In genomic region chr11:117967249-117968015, GRCm38 (mm10) we compare ENCODE assay signal across 7 mouse cellular contexts. TPM values are rescaled to one million over a fixed set of nuclear protein-coding genes. Genes with fewer than 3 reads are reported as not detected.
DNase-seq lines count a peak whose midpoint lies in the region; ATAC-seq and TF ChIP-seq lines count a peak whose summit lies in the region.

No protein-coding gene starts in this region.

- H3K9me3 ChIP-seq in lung, postnatal 0 days (ENCODE audit: low read length), result no peaks in the 10 kb centered on the region
- H3K9me3 ChIP-seq in midbrain, embryonic 12.5 days, result no peaks in the 10 kb centered on the region

- no peak for DNase-seq in lung, postnatal 0 days (ENCODE audit: low spot score)
- no peak for DNase-seq in lung, postnatal 36 days
- peak; percentile 71 for DNase-seq in cerebellum, adult 9-11 months
- DNase-seq in heart, postnatal 4 days, result peak; percentile 40
- DNase-seq in yolk sac, embryonic 10.5 days (ENCODE audit: low spot score), result no peak
- no peak for DNase-seq in right cerebral cortex, postnatal 36 days (ENCODE audit: low spot score in 2 of 2)

- peak overlapping the region; percentile 97 for H3K9ac ChIP-seq in lung, postnatal 0 days (replicated peaks; ENCODE audit: low read depth)
- H3K9ac ChIP-seq in midbrain, embryonic 12.5 days (replicated peaks), result peak overlapping the region; percentile 81

- ATAC-seq in lung, postnatal 0 days, result no peak
- ATAC-seq in midbrain, embryonic 12.5 days (ENCODE audit: low FRiP score, low read depth), result no peak

- no peaks in the 10 kb centered on the region for H3K27me3 ChIP-seq in lung, postnatal 0 days (replicated peaks; ENCODE audit: insufficient read depth, low read length)
- H3K27me3 ChIP-seq in midbrain, embryonic 12.5 days, result peaks cover 62% of the 10 kb centered on the region

- H3K36me3 ChIP-seq in lung, postnatal 0 days (ENCODE audit: insufficient read depth, low read length), result no peaks in the 10 kb centered on the region
- no peaks in the 10 kb centered on the region for H3K36me3 ChIP-seq in midbrain, embryonic 12.5 days

- no peak; the same call in 1 of the 2 replicates for TF ChIP-seq CTCF in lung, postnatal 0 days (IDR thresholded peaks at IDR 0.05)

- peaks cover 38% of the 10 kb centered on the region; the same call in 1 of the 2 replicates for H3K4me1 ChIP-seq in lung, postnatal 0 days (ENCODE audit: insufficient read depth, low read depth, low read length)
- H3K4me1 ChIP-seq in midbrain, embryonic 12.5 days, result peaks cover 63% of the 10 kb centered on the region

- no peak for TF ChIP-seq EP300 in lung, postnatal 0 days (IDR thresholded peaks at IDR 0.05)

- peak overlapping the region; percentile 89 for H3K4me2 ChIP-seq in lung, postnatal 0 days (replicated peaks; ENCODE audit: low read depth, low read length)
- H3K4me2 ChIP-seq in midbrain, embryonic 12.5 days (replicated peaks), result peak overlapping the region; percentile 96

- H3K4me3 ChIP-seq in lung, postnatal 0 days (ENCODE audit: low read depth, low read length), result peak overlapping the region; percentile 92
- H3K4me3 ChIP-seq in midbrain, embryonic 12.5 days, result peak overlapping the region; percentile 64

- no peak overlapping the region for H3K27ac ChIP-seq in lung, postnatal 0 days (ENCODE audit: low read length)
- no peak overlapping the region for H3K27ac ChIP-seq in midbrain, embryonic 12.5 days (replicated peaks)

- WGBS in lung, postnatal 0 days, result 25% methylated on average over 34 of the region's 34 CpGs
- 4% methylated on average over 34 of the region's 34 CpGs for WGBS in midbrain, embryonic 12.5 days

RNA-seq across cellular contexts. Expression of gene Socs3, which starts 2.4 kb away (rescaled TPM):
- 27.5 and 57.0 TPM in 2 replicates for polyA plus RNA-seq in lung, postnatal 0 days (2015; fragmentation: Nextera tagmentation; extraction: Ambion mirVana)
- 1 to 10 TPM; 5.5 TPM for total RNA-seq in heart, postnatal 4 days (2021)
- 10.7 and 13.2 TPM in 2 replicates for polyA plus RNA-seq in midbrain, embryonic 12.5 days (2016; fragmentation: Nextera tagmentation; extraction: Ambion mirVana)

RNA-seq across cellular contexts. Expression of gene Pgs1, which starts 18.7 kb away (rescaled TPM):
- polyA plus RNA-seq in lung, postnatal 0 days (2015; fragmentation: Nextera tagmentation; extraction: Ambion mirVana), result 88.6 and 89.5 TPM in 2 replicates
- 10 to 100 TPM; 25.0 to 26.2 TPM for total RNA-seq in heart, postnatal 4 days (2021)
- polyA plus RNA-seq in midbrain, embryonic 12.5 days (2016; fragmentation: Nextera tagmentation; extraction: Ambion mirVana), result 47.5 and 48.9 TPM in 2 replicates

Comparison
In these comparisons a context has a peak if more than half of its experiments do, and no peak if none do; other contexts are left out.
1. DNase-seq: peak in cerebellum, adult 9-11 months (single experiment) and heart, postnatal 4 days (single experiment); none in lung, postnatal 0 days (single experiment), lung, postnatal 36 days (single experiment), yolk sac, embryonic 10.5 days (single experiment) and right cerebral cortex, postnatal 36 days (0 of 2).